Mouse (Mus musculus): ENCODE results near the gene Celf5.

Gene Celf5

GRCm38 (mm10) chr10:81413310-81414261, 68.9 kb downstream of the Celf5 start:
- peak; percentile 90 for DNase-seq (ENCODE audit: low spot score)

- DNase-seq (ENCODE audit: low spot score): no peak
These were observed 69.8 kb downstream of the Celf5 start for GRCm38 (mm10) chr10:81412586-81413309.

GRCm38 (mm10) chr10:81411471-81412400, 70.8 kb downstream of the Celf5 start:
- peak; percentile 92 for DNase-seq (ENCODE audit: low spot score)

GRCm38 (mm10) chr10:81410981-81411380, 71.5 kb downstream of the Celf5 start:
- no peak for DNase-seq (ENCODE audit: low spot score)

- no peak for DNase-seq (ENCODE audit: low spot score)
These were observed 72.2 kb downstream of the Celf5 start for GRCm38 (mm10) chr10:81410350-81410749.

GRCm38 (mm10) chr10:81409330-81409729, 73.2 kb downstream of the Celf5 start:
- DNase-seq (ENCODE audit: low spot score): no peak

Data from ovary, postnatal 10 days (tissue).